Mouse (Mus musculus): ENCODE results near the gene Trim65.

Trim65 gene

GRCm38 (mm10) chr11:116130488-116131205 is at the start of gene Trim65:
Gene Trim65, minus strand, starts transcription at chr11:116131128.
- DNase-seq: peak; percentile 87 to 91

- DNase-seq: no peak
Measured at GRCm38 (mm10) chr11:116178411-116179121, 47.6 kb upstream of the Trim65 start.

- no peak for DNase-seq
Measured at GRCm38 (mm10) chr11:116176010-116176409, 45.1 kb upstream of the Trim65 start.

- no peak for DNase-seq
Measured at GRCm38 (mm10) chr11:116174775-116175448, 44.0 kb upstream of the Trim65 start.

- no peak for DNase-seq
Measured at GRCm38 (mm10) chr11:116171959-116172358, 41.0 kb upstream of the Trim65 start.

- no peak for DNase-seq
Measured at GRCm38 (mm10) chr11:116170003-116170800, 39.3 kb upstream of the Trim65 start.

- no peak for DNase-seq
Measured at GRCm38 (mm10) chr11:116169214-116169613, 38.3 kb upstream of the Trim65 start.

- DNase-seq: peak; percentile 89 to 93
Measured at GRCm38 (mm10) chr11:116167884-116168439, 37.0 kb upstream of the Trim65 start, which contains the start of gene Fbf1. Gene Fbf1, minus strand, starts transcription at chr11:116168166.

- no peak for DNase-seq
Measured at GRCm38 (mm10) chr11:116167232-116167631, 36.3 kb upstream of the Trim65 start.

- no peak for DNase-seq
Measured at GRCm38 (mm10) chr11:116163002-116163401, 32.1 kb upstream of the Trim65 start.

- DNase-seq: no peak
Measured at GRCm38 (mm10) chr11:116162146-116162545, 31.2 kb upstream of the Trim65 start.

GRCm38 (mm10) chr11:116161312-116161711 is 30.4 kb upstream of the Trim65 start:
- no peak for DNase-seq

GRCm38 (mm10) chr11:116150960-116151359 is 20.0 kb upstream of the Trim65 start:
- no peak for DNase-seq

- DNase-seq: no peak
Measured at GRCm38 (mm10) chr11:116149341-116149740, 18.4 kb upstream of the Trim65 start.

- DNase-seq: no peak
Measured at GRCm38 (mm10) chr11:116148761-116149221, 17.9 kb upstream of the Trim65 start.

GRCm38 (mm10) chr11:116146294-116146985 is 15.5 kb upstream of the Trim65 start:
- no peak for DNase-seq

- DNase-seq: no peak
Measured at GRCm38 (mm10) chr11:116145481-116146293, 14.8 kb upstream of the Trim65 start.

- no peak for DNase-seq
Measured at GRCm38 (mm10) chr11:116143468-116143867, 12.5 kb upstream of the Trim65 start.

GRCm38 (mm10) chr11:116142211-116142991 is 11.5 kb upstream of the Trim65 start:
- no peak for DNase-seq
